Mouse (Mus musculus): ENCODE data around the gene Cdc34. TPM values are rescaled to one million over a fixed set of nuclear protein-coding genes. Genes with fewer than 3 reads are reported as not detected.
A peak's percentile ranks its signal among the peaks of the same experiment; 100 is the strongest.

Gene Cdc34
- polyA plus RNA-seq, 1 experiment: 112 TPM

DNA sequence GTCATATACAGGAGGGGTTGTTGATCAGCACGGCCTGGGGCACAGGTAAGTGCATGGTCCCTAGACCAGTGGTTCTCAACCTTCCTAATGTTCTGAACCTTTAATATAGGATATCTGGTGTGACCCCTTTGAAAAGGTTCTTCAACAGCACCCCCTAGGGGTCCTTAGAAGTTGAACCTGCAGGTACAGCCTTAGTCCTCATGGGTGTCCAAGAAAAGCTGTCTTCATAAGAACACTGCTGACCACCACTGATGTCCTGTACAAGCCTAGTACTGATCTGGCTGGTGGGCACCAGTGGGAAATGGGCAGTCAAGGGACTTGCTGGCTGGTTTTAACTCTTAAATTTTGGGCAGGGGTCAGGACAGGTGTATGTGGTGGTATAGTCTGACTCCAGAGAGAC is 30.0 kb downstream of the Cdc34 start:
- TF ChIP-seq POLR2A (IDR thresholded peaks at IDR 0.05; ENCODE audit: borderline replicate concordance, extremely low read depth, low read depth, low read length): no peak
- TF ChIP-seq CTCF (IDR thresholded peaks at IDR 0.05; ENCODE audit: insufficient read depth, low read length): 0 out of 2 replicates have a peak, but pooled peaks have one; percentile 13
- H3K4me3 ChIP-seq (replicated peaks; ENCODE audit: extremely low read depth, low read depth, low read length): no peak overlapping the region
- 74% methylated on average over 1 of the region's 1 CpGs for whole genome bisulfite sequencing
- peaks cover 5% of the 10 kb centered on the region for H3K4me1 ChIP-seq (ENCODE audit: control insufficient read depth, insufficient read depth, low read length)
- peak; percentile 13 for DNase-seq

GRCm38 (mm10) chr10:79712499-79713126 is 30.6 kb downstream of the Cdc34 start:
- no peak overlapping the region for H3K4me3 ChIP-seq (replicated peaks; ENCODE audit: extremely low read depth, low read depth, low read length)
- TF ChIP-seq CTCF (IDR thresholded peaks at IDR 0.05; ENCODE audit: insufficient read depth, low read length) (peak; percentile 86), POLR2A (IDR thresholded peaks at IDR 0.05; ENCODE audit: borderline replicate concordance, extremely low read depth, low read depth, low read length) (no peak)
- peak; percentile 77 for DNase-seq
- peaks cover 2% of the 10 kb centered on the region for H3K4me1 ChIP-seq (ENCODE audit: control insufficient read depth, insufficient read depth, low read length)
- WGBS: 22% methylated on average over 4 of the region's 6 CpGs

DNA sequence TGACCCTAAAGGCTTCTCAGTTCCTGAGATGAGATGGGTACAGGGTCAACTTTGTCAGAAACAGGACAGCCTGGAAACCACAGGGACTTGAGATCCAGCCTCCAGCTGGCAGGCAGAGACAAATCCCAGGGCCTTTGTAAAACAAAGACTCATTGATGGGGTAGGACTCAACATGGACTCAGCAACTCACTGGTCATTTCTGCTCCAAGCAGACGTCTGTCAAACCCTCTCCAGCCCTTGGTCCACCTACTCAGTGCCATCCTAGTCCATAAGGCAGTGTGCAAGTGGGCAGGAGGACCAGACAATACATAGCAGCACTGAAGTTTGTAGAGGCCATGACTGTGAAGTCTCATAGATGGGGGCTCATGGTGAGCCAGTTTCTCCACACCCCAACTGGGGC is 31.2 kb downstream of the Cdc34 start:
- no peak for DNase-seq
- 30% methylated on average over 1 of the region's 1 CpGs for WGBS
- TF ChIP-seq POLR2A (IDR thresholded peaks at IDR 0.05; ENCODE audit: borderline replicate concordance, extremely low read depth, low read depth, low read length) (peak; percentile 15; the same call in 1 of the 2 replicates), CTCF (IDR thresholded peaks at IDR 0.05; ENCODE audit: insufficient read depth, low read length) (no peak)
- H3K4me3 ChIP-seq (replicated peaks; ENCODE audit: extremely low read depth, low read depth, low read length): no peak overlapping the region
- H3K4me1 ChIP-seq (ENCODE audit: control insufficient read depth, insufficient read depth, low read length): peaks cover 2% of the 10 kb centered on the region

DNA sequence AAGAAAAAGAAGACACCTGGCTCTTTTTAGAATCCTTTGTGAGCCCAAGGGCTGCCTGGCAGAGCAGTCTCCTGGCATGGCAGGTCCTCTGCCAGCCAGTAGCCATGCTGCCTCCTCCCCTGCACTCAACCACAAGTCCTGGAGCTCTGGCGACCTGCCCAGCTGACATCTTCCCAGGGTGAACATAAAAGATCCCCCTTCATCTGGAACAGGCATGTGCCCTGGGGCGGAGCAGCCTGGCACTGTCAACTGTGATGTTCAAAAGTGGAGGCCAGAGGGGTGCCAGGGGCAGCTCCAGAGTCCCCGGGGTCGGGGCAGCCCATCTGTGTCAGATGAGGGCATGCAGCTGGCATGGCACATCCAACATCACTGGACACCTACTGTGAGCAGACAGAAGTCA is 33.0 kb downstream of the Cdc34 start:
- DNase-seq: no peak
- H3K4me1 ChIP-seq (ENCODE audit: control insufficient read depth, insufficient read depth, low read length): no peaks in the 10 kb centered on the region; the same call in 1 of the 2 replicates
- WGBS: 60% methylated on average over 4 of the region's 4 CpGs
- TF ChIP-seq CTCF (IDR thresholded peaks at IDR 0.05; ENCODE audit: insufficient read depth, low read length) (no peak), POLR2A (IDR thresholded peaks at IDR 0.05; ENCODE audit: borderline replicate concordance, extremely low read depth, low read depth, low read length) (no peak)
- H3K4me3 ChIP-seq (replicated peaks; ENCODE audit: extremely low read depth, low read depth, low read length): no peak overlapping the region

- Histone ChIP-seq H3K4me1 (ENCODE audit: control insufficient read depth, insufficient read depth, low read length) (no peaks in the 10 kb centered on the region; the same call in 1 of the 2 replicates), H3K4me3 (replicated peaks; ENCODE audit: extremely low read depth, low read depth, low read length) (peak within 1 kb of the TSS; percentile 6)
- TF ChIP-seq CTCF (IDR thresholded peaks at IDR 0.05; ENCODE audit: insufficient read depth, low read length): no peak
- no peak for TF ChIP-seq POLR2A (IDR thresholded peaks at IDR 0.05; ENCODE audit: borderline replicate concordance, extremely low read depth, low read depth, low read length)
- DNase-seq: no peak
- WGBS: 4% methylated on average over 87 of the region's 91 CpGs
These were observed 34.4 kb downstream of the Cdc34 start, which contains the start of gene Hcn2 for GRCm38 (mm10) chr10:79716254-79716987. Gene Hcn2 (plus strand): TSS chr10:79716634.

GRCm38 (mm10) chr10:79716988-79717355 is 35.0 kb downstream of the Cdc34 start:
- no peak for TF ChIP-seq CTCF (IDR thresholded peaks at IDR 0.05; ENCODE audit: insufficient read depth, low read length)
- no peak for TF ChIP-seq POLR2A (IDR thresholded peaks at IDR 0.05; ENCODE audit: borderline replicate concordance, extremely low read depth, low read depth, low read length)
- H3K4me1 ChIP-seq (ENCODE audit: control insufficient read depth, insufficient read depth, low read length): no peaks in the 10 kb centered on the region; the same call in 1 of the 2 replicates
- H3K4me3 ChIP-seq (replicated peaks; ENCODE audit: extremely low read depth, low read depth, low read length): peak overlapping the region; percentile 6
- WGBS: 1% methylated on average over 43 of the region's 44 CpGs
- peak; percentile 30 for DNase-seq

- no peak overlapping the region for H3K4me3 ChIP-seq (replicated peaks; ENCODE audit: extremely low read depth, low read depth, low read length)
- 5% methylated on average over 43 of the region's 43 CpGs for WGBS
- peak; percentile 61 for DNase-seq
- no peaks in the 10 kb centered on the region for H3K4me1 ChIP-seq (ENCODE audit: control insufficient read depth, insufficient read depth, low read length)
- TF ChIP-seq POLR2A (IDR thresholded peaks at IDR 0.05; ENCODE audit: borderline replicate concordance, extremely low read depth, low read depth, low read length) (no peak), CTCF (IDR thresholded peaks at IDR 0.05; ENCODE audit: insufficient read depth, low read length) (no peak)
These were observed 35.8 kb downstream of the Cdc34 start for GRCm38 (mm10) chr10:79717640-79718357.

DNA sequence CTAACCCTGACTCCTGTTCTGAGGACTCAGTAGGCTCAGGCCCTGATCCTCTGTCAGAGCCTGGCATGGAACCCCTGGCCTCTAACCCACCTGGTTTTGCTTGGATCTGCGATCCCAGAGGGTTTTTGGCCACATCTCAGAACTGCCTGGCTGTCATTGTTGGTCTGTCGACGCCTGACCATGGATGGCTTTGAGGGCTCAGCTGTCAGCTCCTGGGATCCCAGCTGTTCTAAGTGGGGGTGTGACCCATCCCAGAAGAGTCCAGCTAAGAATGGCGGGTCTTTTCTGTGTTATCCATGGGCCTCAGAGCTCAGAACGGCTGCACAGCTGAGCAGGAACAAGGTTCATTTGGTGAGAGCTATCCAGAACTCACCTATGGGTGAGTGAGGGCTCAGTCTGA is 39.1 kb downstream of the Cdc34 start:
- TF ChIP-seq POLR2A (IDR thresholded peaks at IDR 0.05; ENCODE audit: borderline replicate concordance, extremely low read depth, low read depth, low read length) (no peak), CTCF (IDR thresholded peaks at IDR 0.05; ENCODE audit: insufficient read depth, low read length) (no peak)
- Histone ChIP-seq H3K4me3 (replicated peaks; ENCODE audit: extremely low read depth, low read depth, low read length) (no peak overlapping the region), H3K4me1 (ENCODE audit: control insufficient read depth, insufficient read depth, low read length) (no peaks in the 10 kb centered on the region)
- DNase-seq: no peak
- WGBS: 49% methylated on average over 5 of the region's 5 CpGs

DNA sequence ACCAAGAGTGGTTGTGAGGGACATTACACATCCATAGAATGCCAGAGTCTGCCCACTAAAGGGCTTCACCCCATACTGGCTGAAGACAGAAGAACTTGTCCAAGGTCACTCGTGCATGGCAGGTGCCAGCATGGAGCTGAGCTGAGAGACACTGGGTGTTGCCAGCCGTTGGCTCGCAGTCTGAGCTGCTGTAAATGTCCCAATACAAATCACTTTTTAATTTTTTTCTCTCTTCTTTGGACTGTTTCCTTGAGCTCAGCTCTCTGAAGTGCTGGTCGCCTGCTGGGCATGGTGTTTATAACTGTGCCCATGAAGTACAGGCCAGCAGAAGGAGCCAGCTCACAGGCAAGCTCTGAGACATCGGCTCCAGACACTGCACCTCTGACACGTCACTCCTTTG is 41.1 kb downstream of the Cdc34 start:
- no peak for DNase-seq
- Histone ChIP-seq H3K4me1 (ENCODE audit: control insufficient read depth, insufficient read depth, low read length) (no peaks in the 10 kb centered on the region), H3K4me3 (replicated peaks; ENCODE audit: extremely low read depth, low read depth, low read length) (no peak overlapping the region)
- TF ChIP-seq CTCF (IDR thresholded peaks at IDR 0.05; ENCODE audit: insufficient read depth, low read length) (no peak), POLR2A (IDR thresholded peaks at IDR 0.05; ENCODE audit: borderline replicate concordance, extremely low read depth, low read depth, low read length) (no peak)
- WGBS: 63% methylated on average over 6 of the region's 6 CpGs
